ENCODE assay signal across 9 mouse cellular contexts in the genomic region with DNA sequence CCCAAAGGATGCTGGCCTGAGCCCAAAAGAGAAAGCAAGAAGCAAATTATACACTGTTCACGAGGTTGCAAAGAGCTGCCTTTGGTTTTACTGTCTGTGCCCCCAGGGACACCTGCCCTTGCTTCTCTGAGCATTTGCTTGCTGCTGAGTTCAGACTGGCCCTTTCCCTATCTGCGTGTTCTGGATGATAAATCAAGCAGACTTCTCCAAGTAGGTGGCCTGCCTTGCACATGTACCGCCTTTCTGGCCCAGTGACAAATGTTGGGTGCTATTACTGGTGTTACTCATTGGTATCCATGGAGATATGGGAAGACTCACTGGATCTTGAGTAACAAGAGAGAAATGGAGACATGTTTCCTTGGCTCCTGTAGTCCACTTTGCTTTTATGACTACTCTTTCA. TPM values are rescaled to one million over a fixed set of nuclear protein-coding genes. Genes with fewer than 3 reads are reported as not detected.
DNase-seq lines count a peak whose midpoint lies in the region.
"Had no signal": no experiment of that assay in that cellular context is flagged by ENCODE, and none has a peak within 500 bp of the region (broad histone marks: within the 10 kb centered on the region; RNA-seq: fewer than 3 reads in every experiment).

No protein-coding gene starts in this region.

- intact Hi-C loops in heart, postnatal 25 days (cut with DNase I): no loop called here

- peak; percentile 15 to 28 for DNase-seq in gastrocnemius, adult 8-10 months (ENCODE audit: low spot score in 2 of 2)
- no peak for DNase-seq in gastrocnemius, postnatal 25 days
- DNase-seq in adrenal gland, adult 18-20 months (ENCODE audit: low spot score in 2 of 2): peak; percentile 52 to 70
- DNase-seq in heart, postnatal 25 days (ENCODE audit: low spot score): peak; percentile 26
- peak; percentile 31 to 72 for DNase-seq in left cerebral cortex, adult 9 months (ENCODE audit: low spot score in 2 of 2)
- DNase-seq in ovary, postnatal 36 days (ENCODE audit: low spot score): peak; percentile 54
- DNase-seq in spleen, postnatal 10 days (ENCODE audit: low spot score in 2 of 2): no peak
- no peak for DNase-seq in spleen, postnatal 4 days (ENCODE audit: low spot score in 2 of 2)

RNA-seq across cellular contexts. Expression of a gene that starts 43.4 kb away (rescaled TPM):
- total RNA-seq in gastrocnemius, adult 8-10 months (2022): not detected
- total RNA-seq in gastrocnemius, postnatal 25 days (2021): not detected
- not detected for total RNA-seq in adrenal gland, adult 18-20 months (2021)
- total RNA-seq in heart, postnatal 25 days (2021): not detected
- total RNA-seq: neutrophil, adult 5-6 weeks had no signal

Comparison
In these comparisons a context has a peak if more than half of its experiments do, and no peak if none do; other contexts are left out.
1. DNase-seq: peak in gastrocnemius, adult 8-10 months (2 of 2), adrenal gland, adult 18-20 months (2 of 2), heart, postnatal 25 days (single experiment), left cerebral cortex, adult 9 months (2 of 2) and ovary, postnatal 36 days (single experiment); none in gastrocnemius, postnatal 25 days (single experiment), spleen, postnatal 10 days (0 of 2) and spleen, postnatal 4 days (0 of 2).